Mouse (Mus musculus): ENCODE measurements at regions not wholly inside any gene's neighbourhood (a gene's known extent, or its start where the extent isn't known, plus 50 kb on each side); places are given as distances from the start of the nearest gene placed in this dataset.

- DNase-seq (ENCODE audit: low read depth, low spot score), result peak; percentile 65
Measured at GRCm38 (mm10) chr13:59874137-59874931, 51.4 kb upstream of the Tut7 start.
